Mouse (Mus musculus) heart, adult 18-20 months (tissue): ENCODE data around the gene Msi2. TPM values are rescaled to one million over a fixed set of nuclear protein-coding genes. Genes with fewer than 3 reads are reported as not detected.

Experiments
- DNase-seq, 2 experiments: peaks; one replicate each; pipeline ENCODE4 v3.0.0; 2021 to 2022; ENCODE audit warnings: mixed read lengths in 1 of 2
- long read RNA-seq, 2 experiments: library from polyadenylated mRNA; stranded (forward); transcript quantifications; one replicate each; pipeline ENCODE4 v2.0.0; 2021
- total RNA-seq, 2 experiments: library from RNA; stranded (reverse); gene quantifications; 2 replicates each; pipeline ENCODE4 v1.2.3; 2021

The Msi2 gene
- 100 to 1,000 TPM; 179 to 203 TPM for total RNA-seq
- long read RNA-seq, experiment 1, partial matches to known transcripts = 0 of 12 reads
- long read RNA-seq, experiment 1, other reads (novel, unspliced or antisense) = 12 of 12 reads
- long read RNA-seq, experiment 2, partial matches to known transcripts = 1 of 11 reads
- long read RNA-seq, experiment 2, other reads (novel, unspliced or antisense) = 10 of 11 reads

- DNase-seq = peak; percentile 94 to 95
Observed at GRCm38 (mm10) chr11:88718050-88718765, at the start of gene Msi2. Gene Msi2 (minus strand): TSS chr11:88718513.

GRCm38 (mm10) chr11:88765635-88766034, 47.3 kb upstream of the Msi2 start:
- DNase-seq = peak in 1 of 2 experiments; percentile 13

GRCm38 (mm10) chr11:88763371-88763770, 45.1 kb upstream of the Msi2 start:
- DNase-seq = no peak

GRCm38 (mm10) chr11:88759501-88759900, 41.2 kb upstream of the Msi2 start:
- no peak for DNase-seq

GRCm38 (mm10) chr11:88758402-88758801, 40.1 kb upstream of the Msi2 start:
- DNase-seq = no peak

- no peak for DNase-seq
Observed at GRCm38 (mm10) chr11:88745306-88745705, 27.0 kb upstream of the Msi2 start.

- no peak for DNase-seq
Observed at GRCm38 (mm10) chr11:88739574-88740295, 21.4 kb upstream of the Msi2 start.

- peak; percentile 48 to 50 for DNase-seq
Observed at GRCm38 (mm10) chr11:88729363-88729762, 11.1 kb upstream of the Msi2 start.

- DNase-seq = peak; percentile 73 to 90
Observed at GRCm38 (mm10) chr11:88728508-88728890, 10.2 kb upstream of the Msi2 start.

- DNase-seq = no peak
Observed at GRCm38 (mm10) chr11:88727768-88728507, 9.6 kb upstream of the Msi2 start.

- DNase-seq = no peak
Observed at GRCm38 (mm10) chr11:88721144-88721636, 2.9 kb upstream of the Msi2 start.

- DNase-seq = no peak
Observed at GRCm38 (mm10) chr11:88720261-88721143, 2.2 kb upstream of the Msi2 start.

GRCm38 (mm10) chr11:88719601-88720000, 1.3 kb upstream of the Msi2 start:
- no peak for DNase-seq

GRCm38 (mm10) chr11:88718766-88719595, 668 bp upstream of the Msi2 start:
- peak in 1 of 2 experiments; percentile 31 for DNase-seq

- peak in 1 of 2 experiments; percentile 54 for DNase-seq
Observed at GRCm38 (mm10) chr11:88717644-88718049, 666 bp downstream of the Msi2 start.

GRCm38 (mm10) chr11:88717016-88717643, 1.2 kb downstream of the Msi2 start:
- DNase-seq = peak in 1 of 2 experiments; percentile 38

- DNase-seq = peak; percentile 27 to 53
Observed at GRCm38 (mm10) chr11:88716061-88716994, 2.0 kb downstream of the Msi2 start.

GRCm38 (mm10) chr11:88715299-88715698, 3.0 kb downstream of the Msi2 start:
- DNase-seq = no peak

GRCm38 (mm10) chr11:88714127-88714526, 4.2 kb downstream of the Msi2 start:
- DNase-seq = no peak
